Mouse (Mus musculus) retina, postnatal 1 day (tissue): ENCODE results near the gene Lrrc26.

Experiments
- DNase-seq: peaks from one replicate; pipeline ENCODE4 v3.0.0-alpha.2; 2012

Gene Lrrc26

GRCm38 (mm10) chr2:25267241-25267640 is 22.5 kb upstream of the Lrrc26 start:
- DNase-seq, result peak; percentile 93

DNA sequence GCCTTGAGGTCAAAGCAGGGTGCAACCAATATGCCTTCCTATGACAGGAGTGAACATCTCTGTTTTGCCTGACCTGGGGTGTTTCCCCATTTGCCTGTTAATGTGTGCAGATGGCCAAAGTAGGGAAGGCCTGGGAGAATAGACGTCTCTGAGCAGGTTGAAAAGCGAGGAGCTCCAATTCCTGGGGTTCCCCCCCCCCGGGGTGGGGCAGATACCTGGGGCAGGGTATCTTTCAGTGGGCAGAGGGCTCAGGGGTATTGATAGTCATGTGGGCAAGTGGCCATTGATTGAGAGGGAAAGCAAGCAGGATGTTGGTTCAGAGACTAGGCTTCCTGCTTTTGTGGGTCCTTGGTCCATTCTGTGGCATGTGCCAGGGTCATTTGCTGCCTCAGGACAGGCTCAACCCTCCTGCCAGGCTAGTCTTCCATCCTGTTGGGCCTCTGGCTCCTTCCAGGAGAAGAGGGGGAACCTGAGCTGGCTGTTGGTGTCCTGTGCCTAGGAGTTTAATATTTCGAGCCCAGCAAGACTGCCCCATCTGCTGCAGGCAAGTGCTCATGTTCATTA is 21.9 kb upstream of the Lrrc26 start:
- DNase-seq, result no peak

GRCm38 (mm10) chr2:25271827-25272511 is 17.7 kb upstream of the Lrrc26 start, which contains the start of the genes Ssna1 and Anapc2:
Gene Ssna1 (minus strand): TSS chr2:25272438.
Gene Anapc2 (plus strand): TSS chr2:25272478.
- peak; percentile 98 for DNase-seq

- DNase-seq, result no peak
These were observed 17.2 kb upstream of the Lrrc26 start for GRCm38 (mm10) chr2:25272515-25272914.

GRCm38 (mm10) chr2:25273010-25273409 is 16.7 kb upstream of the Lrrc26 start:
- no peak for DNase-seq

GRCm38 (mm10) chr2:25278928-25279882 is 10.5 kb upstream of the Lrrc26 start:
- peak; percentile 90 for DNase-seq

- DNase-seq, result no peak
These were observed 4.2 kb upstream of the Lrrc26 start for GRCm38 (mm10) chr2:25285551-25285950.

DNA sequence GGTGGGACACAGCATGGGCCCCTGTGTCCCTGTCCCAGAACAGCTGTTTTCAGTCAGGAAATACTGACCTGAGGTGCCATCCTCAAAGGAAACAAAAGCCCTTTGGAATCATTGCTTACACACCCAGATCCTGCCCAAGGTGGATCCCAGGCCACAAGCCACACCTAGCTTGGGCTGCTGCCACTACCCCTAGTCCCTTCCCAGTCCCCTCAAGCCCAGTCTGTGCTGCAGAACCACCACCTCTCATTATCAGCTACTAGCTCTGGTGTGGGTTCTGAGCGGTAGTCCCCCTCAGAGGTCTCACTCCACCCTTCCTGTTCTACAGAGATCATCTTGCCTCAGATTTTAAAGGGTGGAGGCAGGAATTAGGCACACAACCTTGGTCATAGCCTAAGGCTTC is 3.4 kb upstream of the Lrrc26 start:
- DNase-seq, result no peak

DNA sequence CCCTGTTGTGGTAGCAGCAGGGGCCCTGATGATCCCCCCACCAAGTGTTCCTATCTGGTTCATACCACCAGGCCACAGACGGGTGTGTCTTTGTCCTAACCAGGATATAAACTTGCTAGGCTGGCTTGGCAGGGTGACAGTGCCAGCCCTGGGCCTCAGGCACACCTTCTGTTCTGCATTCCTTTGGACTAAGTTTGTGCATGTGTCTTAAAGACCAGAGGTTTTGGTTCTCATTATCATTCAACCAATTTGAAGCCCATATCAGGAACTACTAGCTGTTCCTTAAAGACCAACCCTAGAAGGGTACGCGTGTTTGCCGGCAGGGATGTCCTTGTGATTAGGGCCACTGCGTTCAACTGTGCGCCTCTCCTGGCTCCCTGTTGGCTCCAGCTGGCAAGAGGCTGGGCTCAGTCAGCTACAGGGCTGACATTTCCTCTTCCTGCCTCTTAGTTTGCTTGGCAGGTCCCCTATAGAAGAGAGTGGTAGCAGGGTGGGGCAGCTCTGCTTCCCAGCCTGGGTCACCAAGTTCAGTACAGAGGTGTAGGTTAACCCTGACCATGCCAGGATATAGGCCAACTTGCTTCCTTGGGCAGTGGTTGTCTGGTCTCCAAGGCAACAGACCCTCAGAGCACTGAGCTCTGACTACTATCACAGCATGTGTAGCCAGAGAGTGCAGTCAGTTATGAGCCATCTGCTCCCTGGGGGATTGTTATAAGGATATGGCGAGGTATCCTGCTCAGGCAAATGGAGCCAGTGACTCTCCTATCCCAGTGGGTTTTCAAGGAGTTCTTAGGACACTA is 2.7 kb upstream of the Lrrc26 start:
- DNase-seq, result no peak

GRCm38 (mm10) chr2:25287927-25288649 is 1.6 kb upstream of the Lrrc26 start, which contains the start of gene Tmem210:
Gene Tmem210 (plus strand): TSS chr2:25288145.
- DNase-seq, result no peak

GRCm38 (mm10) chr2:25288734-25289345 is 875 bp upstream of the Lrrc26 start:
- DNase-seq, result no peak

DNA sequence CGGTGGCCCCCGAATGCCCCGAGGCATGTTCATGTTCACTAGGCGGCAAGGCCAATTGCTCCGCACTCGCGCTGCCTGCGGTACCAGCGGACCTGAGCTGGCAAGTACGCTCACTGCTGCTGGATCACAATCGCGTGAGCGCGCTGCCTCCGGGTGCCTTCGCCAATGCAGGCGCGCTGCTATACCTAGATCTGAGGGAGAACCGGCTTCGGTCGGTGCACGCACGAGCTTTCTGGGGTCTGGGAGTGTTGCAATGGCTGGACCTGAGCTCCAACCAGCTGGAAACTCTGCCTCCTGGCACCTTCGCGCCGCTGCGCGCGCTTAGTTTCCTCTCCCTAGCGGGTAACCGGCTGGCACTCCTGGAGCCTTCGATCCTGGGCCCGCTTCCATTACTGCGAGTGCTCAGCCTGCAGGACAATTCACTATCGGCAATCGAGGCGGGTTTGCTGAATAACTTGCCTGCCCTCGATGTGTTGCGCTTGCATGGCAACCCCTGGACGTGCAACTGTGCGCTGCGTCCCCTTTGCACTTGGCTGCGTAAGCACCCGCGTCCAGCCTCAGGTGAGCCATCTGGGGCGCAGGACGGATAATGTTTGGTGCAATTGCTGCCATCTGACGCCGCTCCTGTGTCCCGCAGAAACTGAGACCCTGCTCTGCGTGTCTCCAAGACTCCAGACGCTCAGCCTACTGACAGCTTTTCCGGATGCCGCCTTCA is 543 bp downstream of the Lrrc26 start:
- peak; percentile 44 for DNase-seq

DNA sequence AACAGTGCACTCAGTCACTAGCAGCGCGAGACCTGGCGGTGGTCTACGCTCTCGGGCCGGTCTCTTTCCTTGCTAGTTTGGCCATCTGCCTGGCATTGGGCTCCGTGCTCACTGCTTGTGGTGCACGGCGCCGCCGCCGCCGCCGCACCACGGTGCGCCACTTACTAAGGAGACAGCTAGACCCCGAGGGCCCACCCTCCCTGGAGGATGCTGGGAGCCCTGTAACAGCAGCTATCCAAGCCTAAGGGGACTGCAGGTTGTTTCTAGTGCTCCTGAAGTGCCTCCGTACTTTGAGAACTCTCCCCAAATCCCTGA is 1.1 kb downstream of the Lrrc26 start:
- no peak for DNase-seq

GRCm38 (mm10) chr2:25291184-25292053 is 1.7 kb downstream of the Lrrc26 start:
- DNase-seq, result no peak

- no peak for DNase-seq
These were observed 2.4 kb downstream of the Lrrc26 start for GRCm38 (mm10) chr2:25292054-25292544.

- peak; percentile 84 for DNase-seq
These were observed 3.1 kb downstream of the Lrrc26 start for GRCm38 (mm10) chr2:25292856-25293255.

- no peak for DNase-seq
These were observed 4.0 kb downstream of the Lrrc26 start for GRCm38 (mm10) chr2:25293706-25294105.

DNA sequence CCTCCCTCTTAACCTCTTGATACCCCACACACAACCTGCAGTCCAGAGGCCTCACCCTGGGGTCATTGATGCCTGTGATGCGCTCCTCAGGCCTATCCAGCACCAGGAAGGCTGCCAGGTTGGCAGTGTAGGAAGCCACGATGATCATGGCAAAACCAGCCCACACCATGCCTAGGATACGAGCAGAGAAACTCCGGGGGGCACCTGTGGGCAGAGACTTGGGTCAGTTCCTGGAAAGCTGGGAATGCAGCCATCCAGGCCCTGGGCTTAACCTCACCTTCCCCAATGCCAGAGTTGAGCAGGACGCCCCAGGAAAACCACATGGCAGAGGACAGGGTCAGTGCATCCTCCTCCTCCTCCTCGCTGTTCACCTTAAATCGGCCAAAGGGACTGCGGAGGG is 7.4 kb downstream of the Lrrc26 start:
- DNase-seq, result no peak

DNA sequence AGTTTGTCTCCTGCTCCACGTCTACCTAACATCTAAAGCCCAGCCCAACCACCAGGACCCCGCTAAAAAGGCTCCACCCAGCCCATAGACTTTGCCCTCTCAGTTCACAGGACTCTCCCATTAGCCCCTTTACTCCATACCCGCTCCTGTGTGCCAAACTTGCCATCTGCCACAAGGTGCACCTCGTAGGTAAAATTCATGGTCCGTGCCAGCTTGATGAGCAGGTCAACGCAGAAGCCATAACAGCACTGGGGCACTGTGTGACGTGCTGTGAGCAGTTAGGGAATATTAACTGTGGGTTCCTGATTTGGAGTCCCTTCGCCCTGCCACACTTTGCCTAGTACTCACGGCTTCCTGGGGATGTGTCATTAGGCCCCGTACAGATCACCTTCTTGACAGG is 8.3 kb downstream of the Lrrc26 start:
- no peak for DNase-seq

GRCm38 (mm10) chr2:25303452-25303851 is 13.7 kb downstream of the Lrrc26 start:
- DNase-seq, result no peak
